Mouse (Mus musculus) intestine, postnatal 0 days (tissue): ENCODE results near the gene Rnf185. TPM values are rescaled to one million over a fixed set of nuclear protein-coding genes. Genes with fewer than 3 reads are reported as not detected.

Source experiments
- ATAC-seq: fragments of 200-750 bp; cut with Nextera tagmentation; 2 replicates; pipeline ENCODE4 v1.8.0; 2017; ENCODE audit warnings: mild to moderate bottlenecking, moderate TSS enrichment, moderate library complexity
- H3K27ac ChIP-seq: fragments of 300-500 bp; sonication (generic); 2 replicates; pipeline ENCODE4 v1.5.1; 2014; ENCODE audit warnings: mild to moderate bottlenecking, low read depth, low read length, moderate library complexity
- H3K27me3 ChIP-seq: fragments of 300-500 bp; sonication (generic); replicated peaks from 2 replicates; pipeline ENCODE4 v1.6.1; 2014; ENCODE audit warnings: low read length, mixed read lengths; ENCODE audit not compliant: control insufficient read depth, insufficient read depth
- H3K36me3 ChIP-seq: fragments of 300-500 bp; sonication (generic); 2 replicates; pipeline ENCODE4 v1.6.1; 2014; ENCODE audit warnings: mild to moderate bottlenecking, moderate library complexity; ENCODE audit not compliant: control insufficient read depth, insufficient read depth
- H3K4me1 ChIP-seq: fragments of 300-500 bp; sonication (generic); replicated peaks from 2 replicates; pipeline ENCODE4 v1.6.1; 2014; ENCODE audit warnings: antibody characterized with exemption, low read length, mixed read lengths; ENCODE audit not compliant: control insufficient read depth, insufficient read depth
- H3K4me2 ChIP-seq: fragments of 300-500 bp; sonication (generic); replicated peaks from 2 replicates; pipeline ENCODE4 v1.6.1; 2014; ENCODE audit warnings: low read depth, mild to moderate bottlenecking, moderate library complexity
- H3K4me3 ChIP-seq: fragments of 300-500 bp; sonication (generic); 2 replicates; pipeline ENCODE4 v1.5.1; 2014; ENCODE audit warnings: low read depth, low read length
- H3K9ac ChIP-seq: fragments of 300-500 bp; sonication (generic); 2 replicates; pipeline ENCODE4 v1.6.1; 2014; ENCODE audit warnings: mild to moderate bottlenecking, low read depth, low read length
- H3K9me3 ChIP-seq: fragments of 300-500 bp; sonication (generic); 2 replicates; pipeline ENCODE4 v1.6.1; 2016; ENCODE audit warnings: mixed run types; ENCODE audit not compliant: control insufficient read depth
- CTCF ChIP-seq: sonication (generic); IDR thresholded peaks from 2 replicates; pipeline ENCODE4 v1.5.1; 2016; ENCODE audit warnings: low read depth, mild to moderate bottlenecking, control low read depth, antibody characterized with exemption, moderate library complexity
- WGBS: fragments of 180-500 bp; shearing (Covaris S2); extraction: QIAGEN DNeasy Blood & Tissue Kit; methylation state at CpG from one replicate; pipeline ENCODE4 v1.1.7; 2014; 5-methylcytosine and 5-hydroxymethylcytosine counted together
- polyA plus RNA-seq: library from polyadenylated mRNA; unstranded; fragments of >200 nt; fragmentation: Nextera tagmentation; extraction: Ambion mirVana; gene quantifications from 2 replicates; pipeline ENCODE4 v1.2.1, GENCODE M21; 2015

The Rnf185 gene
- polyA plus RNA-seq, 1 experiment from 2014 or later = 31.1 TPM

DNA sequence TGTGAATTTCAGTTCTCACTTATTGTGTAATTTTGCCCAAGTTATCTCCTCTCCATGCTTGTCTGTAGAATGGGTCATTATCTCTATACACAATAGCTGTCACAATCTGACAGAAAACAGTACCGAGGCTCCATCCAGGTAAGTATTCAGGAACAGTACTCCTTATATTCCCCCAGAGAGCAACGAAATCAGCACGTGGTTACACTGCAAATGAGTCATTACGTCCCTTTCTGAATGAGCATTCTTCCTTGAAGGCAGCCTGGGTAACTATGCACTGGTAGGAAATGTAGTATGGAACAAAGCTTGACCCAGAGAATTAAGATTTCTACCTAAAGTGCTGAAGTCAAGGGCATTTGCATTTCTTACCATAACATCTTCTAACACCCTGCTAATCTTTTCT lies 9.5 kb downstream of the Rnf185 start:
- no peak overlapping the region for H3K4me3 ChIP-seq
- no peaks in the 10 kb centered on the region for H3K4me1 ChIP-seq
- no peaks in the 10 kb centered on the region for H3K27me3 ChIP-seq
- H3K9me3 ChIP-seq = no peaks in the 10 kb centered on the region
- no peak for ATAC-seq
- 71% methylated on average over 4 of the region's 4 CpGs for WGBS
- no peak overlapping the region for H3K4me2 ChIP-seq
- no peak overlapping the region for H3K9ac ChIP-seq
- TF ChIP-seq CTCF = no peak
- H3K27ac ChIP-seq = no peak overlapping the region
- no peaks in the 10 kb centered on the region for H3K36me3 ChIP-seq

DNA sequence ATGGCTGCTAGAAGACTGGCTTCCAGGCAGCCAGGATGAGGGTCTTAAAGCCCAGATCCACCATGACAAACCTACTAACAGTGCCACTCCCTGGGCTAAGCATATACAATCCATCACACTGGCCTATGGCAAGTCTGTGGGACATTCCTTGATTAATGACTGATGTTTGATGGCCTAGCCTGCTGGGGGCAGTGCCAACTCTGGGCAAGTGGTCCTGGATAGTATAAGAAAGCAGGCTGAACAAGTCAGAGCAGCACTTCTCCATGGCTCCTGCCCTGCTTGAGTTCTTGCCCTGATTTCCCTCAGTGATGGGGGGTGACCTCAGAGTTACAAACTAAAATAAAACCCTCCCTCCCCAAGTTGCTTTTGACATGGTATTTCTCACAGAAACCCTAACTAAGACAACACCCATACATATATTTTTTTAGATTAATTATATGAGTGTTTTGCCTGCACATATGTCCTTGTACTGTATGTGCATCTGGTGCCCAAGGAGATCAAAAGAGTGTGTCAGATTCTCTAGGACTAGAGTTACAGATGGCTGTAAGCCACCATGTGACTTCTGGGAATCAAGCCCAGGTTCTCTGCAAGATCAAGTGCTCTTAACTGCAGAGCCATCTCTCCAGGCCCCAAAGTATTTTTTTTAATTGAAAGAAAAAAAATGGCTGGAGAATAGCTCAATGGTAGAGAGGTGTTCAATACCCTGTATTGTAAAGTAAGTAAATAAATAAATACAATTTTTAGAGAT lies 10.3 kb downstream of the Rnf185 start:
- no peak overlapping the region for H3K4me3 ChIP-seq

DNA sequence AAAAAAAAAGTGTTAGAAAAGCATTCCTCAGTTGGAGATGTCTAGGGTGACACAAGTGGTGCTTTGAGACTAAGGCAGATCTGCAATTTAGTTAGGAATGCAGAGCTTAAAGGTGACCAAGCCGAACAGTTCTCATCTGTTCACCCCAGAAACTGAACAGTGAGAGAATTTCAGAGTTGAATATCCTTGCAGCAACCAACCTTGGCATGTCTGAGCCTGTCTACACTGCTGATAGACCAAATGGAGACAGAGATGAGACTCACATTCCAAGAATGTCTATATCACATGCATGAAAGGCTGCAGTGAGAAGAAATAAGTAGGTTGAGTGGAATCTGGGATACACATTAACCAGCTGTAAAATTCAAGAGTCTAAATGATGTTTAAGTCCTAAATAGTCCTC lies 14.5 kb downstream of the Rnf185 start:
- 91% methylated on average over 1 of the region's 1 CpGs for WGBS
- TF ChIP-seq CTCF = no peak

More for the DNA sequence above, 10.3 kb downstream of the Rnf185 start:
- Histone ChIP-seq H3K4me2 (no peak overlapping the region), H3K4me1 (no peaks in the 10 kb centered on the region), H3K9me3 (no peaks in the 10 kb centered on the region), H3K27me3 (no peaks in the 10 kb centered on the region), H3K9ac (no peak overlapping the region), H3K36me3 (no peaks in the 10 kb centered on the region), H3K27ac (no peak overlapping the region)
- no peak for ATAC-seq
- TF ChIP-seq CTCF = no peak

DNA sequence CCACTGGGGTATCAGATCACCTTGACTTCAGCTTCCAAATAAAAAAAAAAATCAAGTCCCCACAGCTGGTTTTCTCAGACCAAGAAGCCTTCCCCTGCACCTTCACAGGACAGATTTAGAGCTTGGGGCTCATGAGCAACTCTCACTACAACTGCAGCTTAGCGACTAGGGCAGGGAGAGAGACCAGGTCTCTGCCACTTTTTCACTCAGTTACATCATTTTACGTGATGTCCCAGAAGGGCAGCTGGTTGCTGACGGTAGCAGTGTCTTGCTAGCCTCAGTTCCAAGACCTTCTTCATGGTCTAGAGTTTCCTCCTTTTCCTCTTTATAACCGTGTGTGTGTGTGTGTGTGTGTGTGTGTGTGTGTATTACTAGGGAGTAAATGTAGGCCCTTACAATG lies 18.4 kb downstream of the Rnf185 start:
- 87% methylated on average over 4 of the region's 4 CpGs for WGBS
- no peak overlapping the region for H3K9ac ChIP-seq

More for the DNA sequence above, 14.5 kb downstream of the Rnf185 start:
- H3K27ac ChIP-seq = no peak overlapping the region
- H3K4me3 ChIP-seq = no peak overlapping the region
- no peaks in the 10 kb centered on the region for H3K27me3 ChIP-seq
- H3K36me3 ChIP-seq = no peaks in the 10 kb centered on the region
- H3K4me2 ChIP-seq = no peak overlapping the region
- no peak for ATAC-seq
- H3K9me3 ChIP-seq = no peaks in the 10 kb centered on the region
- no peak overlapping the region for H3K9ac ChIP-seq
- 0 out of 2 replicates have a peak, but pooled peaks cover 3% of the 10 kb centered on the region for H3K4me1 ChIP-seq

DNA sequence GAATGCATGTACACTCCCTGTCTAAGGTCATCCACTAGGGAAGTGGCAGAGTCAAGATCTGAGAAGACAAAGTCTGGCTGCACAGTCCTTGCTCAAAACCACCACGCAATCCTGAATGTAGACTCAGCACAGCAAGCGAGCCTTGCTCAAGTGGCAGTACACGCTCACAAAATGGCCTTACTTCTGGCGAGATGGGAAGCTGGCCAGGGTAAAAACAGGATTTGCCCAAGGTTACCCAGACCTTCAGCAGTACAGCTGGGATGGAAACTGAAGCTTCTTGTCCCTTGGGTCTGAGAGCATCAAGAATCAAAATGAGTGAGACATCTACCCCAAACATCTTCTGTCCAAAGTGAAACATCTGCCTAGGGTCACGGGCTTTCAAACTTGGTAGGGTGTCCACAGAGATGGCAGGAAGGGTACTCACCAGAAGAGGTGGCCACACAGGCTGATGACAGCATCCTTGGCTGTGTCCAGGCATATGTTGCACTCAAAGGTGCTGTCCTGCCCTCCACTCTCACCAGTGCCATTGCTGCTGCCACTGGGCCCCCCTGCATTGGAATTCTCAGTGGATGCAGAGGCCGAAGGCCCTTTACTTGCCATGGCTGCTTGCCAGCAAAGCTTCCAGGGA lies 20.1 kb downstream of the Rnf185 start:
- 92% methylated on average over 6 of the region's 6 CpGs for WGBS

More for the DNA sequence above, 18.4 kb downstream of the Rnf185 start:
- no peak for ATAC-seq
- no peak overlapping the region for H3K4me3 ChIP-seq
- no peak overlapping the region for H3K4me2 ChIP-seq
- no peaks in the 10 kb centered on the region for H3K27me3 ChIP-seq
- 0 out of 2 replicates have a peak, but pooled peaks cover 15% of the 10 kb centered on the region for H3K36me3 ChIP-seq
- H3K27ac ChIP-seq = no peak overlapping the region
- H3K4me1 ChIP-seq = 0 out of 2 replicates have a peak, but pooled peaks cover 3% of the 10 kb centered on the region
- no peak for TF ChIP-seq CTCF
- H3K9me3 ChIP-seq = no peaks in the 10 kb centered on the region

DNA sequence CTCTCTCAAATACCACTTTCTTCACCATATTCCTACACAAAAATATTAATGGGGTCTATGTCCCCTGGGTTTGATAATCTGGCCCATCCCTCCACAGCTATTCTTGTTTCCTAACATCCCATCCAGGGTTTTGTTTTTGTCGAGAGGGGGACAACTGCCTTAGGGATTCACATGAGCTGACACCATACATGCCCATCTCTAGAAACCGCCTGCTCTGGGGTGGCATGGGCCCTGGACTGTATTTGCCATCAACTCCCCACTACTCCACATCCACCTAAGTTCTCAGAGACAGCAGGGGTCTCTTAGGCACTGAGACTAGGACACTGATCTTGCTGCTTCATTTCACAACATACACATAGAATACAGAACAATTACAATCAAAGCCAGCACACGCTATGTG lies 20.6 kb downstream of the Rnf185 start:
- H3K9me3 ChIP-seq = no peaks in the 10 kb centered on the region
- H3K36me3 ChIP-seq = 0 out of 2 replicates have a peak, but pooled peaks cover 16% of the 10 kb centered on the region
- no peaks in the 10 kb centered on the region for H3K27me3 ChIP-seq
- 0 out of 2 replicates have a peak, but pooled peaks cover 3% of the 10 kb centered on the region for H3K4me1 ChIP-seq
- 92% methylated on average over 3 of the region's 3 CpGs for WGBS
- ATAC-seq = no peak
- H3K4me3 ChIP-seq = no peak overlapping the region
- no peak for TF ChIP-seq CTCF
- H3K9ac ChIP-seq = no peak overlapping the region
- no peak overlapping the region for H3K27ac ChIP-seq
- H3K4me2 ChIP-seq = no peak overlapping the region

More for the DNA sequence above, 20.1 kb downstream of the Rnf185 start:
- no peak for TF ChIP-seq CTCF
- Histone ChIP-seq H3K27me3 (no peaks in the 10 kb centered on the region), H3K9ac (no peak overlapping the region), H3K4me2 (no peak overlapping the region), H3K27ac (no peak overlapping the region), H3K36me3 (0 out of 2 replicates have a peak, but pooled peaks cover 16% of the 10 kb centered on the region), H3K9me3 (no peaks in the 10 kb centered on the region), H3K4me3 (no peak overlapping the region), H3K4me1 (0 out of 2 replicates have a peak, but pooled peaks cover 3% of the 10 kb centered on the region)
- no peak for ATAC-seq
